Mouse (Mus musculus) hematopoietic stem cell, adult 5-6 weeks (primary cell): ENCODE measurements around the gene Kpna3. TPM values are rescaled to one million over a fixed set of nuclear protein-coding genes. Genes with fewer than 3 reads are reported as not detected.
"Not testable (repeated sequence)": the region's sequence is repeated elsewhere in the genome, so short reads cannot be mapped to it uniquely, and the experiment has no call there.

Experiments used
- ATAC-seq, 2 experiments: fragments of 125-278 bp in 1 of 2; replicated peaks in 1 of 2; 2 replicates each; pipeline ENCODE4 v1.8.0; 2016 to 2017; ENCODE audit warnings: inconsistent platforms in 2 of 2, mild to moderate bottlenecking in 2 of 2, moderate number of reproducible peaks in 2 of 2, low read depth in 1 of 2, moderate TSS enrichment in 1 of 2; ENCODE audit not compliant: low FRiP score in 2 of 2, poor library complexity in 2 of 2, severe bottlenecking in 2 of 2, insufficient read depth in 1 of 2, low TSS enrichment in 1 of 2
- total RNA-seq: library from RNA; stranded (forward); fragments of 172-1452, 232-1000 nt; gene quantifications from 2 replicates; pipeline ENCODE4 v1.2.3, GENCODE M21; 2017

Gene Kpna3
- 64.2 and 69.5 TPM in 2 replicates for total RNA-seq

GRCm38 (mm10) chr14:61439661-61440559, at the start of gene Kpna3:
Gene Kpna3 (minus strand): TSS chr14:61439874.
- peak; percentile 95 for ATAC-seq

GRCm38 (mm10) chr14:61460365-61460764, 20.7 kb upstream of the Kpna3 start:
- peak in 1 of 2 experiments; percentile 29; a peak in 3 of 4 replicates for ATAC-seq

- no peak for ATAC-seq
These were observed 17.8 kb upstream of the Kpna3 start for GRCm38 (mm10) chr14:61457468-61457867.

GRCm38 (mm10) chr14:61455571-61455970, 15.9 kb upstream of the Kpna3 start:
- no peak for ATAC-seq

- ATAC-seq = no peak
These were observed 13.4 kb upstream of the Kpna3 start for GRCm38 (mm10) chr14:61453032-61453431.

GRCm38 (mm10) chr14:61452481-61452880, 12.8 kb upstream of the Kpna3 start:
- ATAC-seq = 0 out of 4 replicates have a peak, but pooled peaks of 1 of the 2 experiments have one; percentile 22

- no peak for ATAC-seq
These were observed 8.1 kb upstream of the Kpna3 start for GRCm38 (mm10) chr14:61447775-61448174.

- ATAC-seq = no peak
These were observed 473 bp downstream of the Kpna3 start for GRCm38 (mm10) chr14:61439141-61439660.

- ATAC-seq = no peak
These were observed 1.3 kb downstream of the Kpna3 start for GRCm38 (mm10) chr14:61438171-61438945.

- ATAC-seq = no peak
These were observed 2.8 kb downstream of the Kpna3 start for GRCm38 (mm10) chr14:61436866-61437265.

- ATAC-seq = no peak
These were observed 11.4 kb downstream of the Kpna3 start for GRCm38 (mm10) chr14:61428126-61428787.

- ATAC-seq = not testable (repeated sequence)
These were observed 12.6 kb downstream of the Kpna3 start for GRCm38 (mm10) chr14:61427095-61427494.

GRCm38 (mm10) chr14:61425080-61425665, 14.5 kb downstream of the Kpna3 start:
- no peak for ATAC-seq

- ATAC-seq = no peak
These were observed 24.0 kb downstream of the Kpna3 start for GRCm38 (mm10) chr14:61415719-61416118.

- no peak for ATAC-seq
These were observed 24.4 kb downstream of the Kpna3 start for GRCm38 (mm10) chr14:61415311-61415710.

- ATAC-seq = no peak
These were observed 24.9 kb downstream of the Kpna3 start for GRCm38 (mm10) chr14:61414808-61415207.

GRCm38 (mm10) chr14:61414199-61414598, 25.5 kb downstream of the Kpna3 start:
- no peak for ATAC-seq
